Mouse (Mus musculus): ENCODE results near the gene Hsf5. TPM values are rescaled to one million over a fixed set of nuclear protein-coding genes. Genes with fewer than 3 reads are reported as not detected.

Hsf5 gene
- polyA plus RNA-seq, 1 experiment from 2014 or later = 0.27 TPM

DNA sequence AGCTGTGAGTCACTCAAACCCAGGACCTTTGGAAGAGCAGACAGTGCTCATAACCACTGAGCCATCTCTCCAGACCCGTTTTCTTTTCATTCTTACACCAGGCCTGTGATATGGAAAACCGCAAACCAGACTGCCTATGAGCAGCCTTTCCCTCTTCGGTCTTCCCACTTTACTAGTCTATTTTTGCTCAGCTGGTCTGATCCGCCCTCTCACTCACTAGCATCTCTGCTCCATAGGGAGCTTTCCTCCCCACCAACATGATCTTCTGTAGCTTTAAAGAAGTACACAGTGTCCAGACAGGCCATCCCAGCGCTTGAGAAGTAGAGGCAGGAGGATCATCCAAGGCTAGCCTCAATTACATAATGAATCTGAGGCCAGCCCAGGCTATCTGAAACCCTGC is 92.0 kb downstream of the Hsf5 start:
- Histone ChIP-seq H3K9me3 (no peaks in the 10 kb centered on the region), H3K27me3 (replicated peaks; ENCODE audit: low read depth, poor library complexity, severe bottlenecking) (peaks cover 42% of the 10 kb centered on the region), H3K36me3 (replicated peaks) (0 out of 2 replicates have a peak, but pooled peaks cover 4% of the 10 kb centered on the region), H3K4me3 (peak overlapping the region; percentile 51; the same call in 1 of the 2 replicates), H3K4me1 (peaks cover 29% of the 10 kb centered on the region), H3K27ac (replicated peaks) (peak overlapping the region; percentile 74; the same call in 1 of the 2 replicates)
- WGBS = 80% methylated on average over 5 of the region's 5 CpGs
- no peak for DNase-seq (ENCODE audit: low spot score)

Other genes with a start within 250 kb of the Hsf5 start
- gene Rad51c, start 212.2 kb upstream of the Hsf5 start, polyA plus RNA-seq (2016; fragmentation: Nextera tagmentation; extraction: Ambion mirVana) = 11.5 and 11.9 TPM in 2 replicates
- 0.50 TPM in 1 of 2 replicates, not detected in the other for gene Tex14, start 212.1 kb upstream of the Hsf5 start, polyA plus RNA-seq (2016; fragmentation: Nextera tagmentation; extraction: Ambion mirVana)
- gene Gm11492, start 50.5 kb upstream of the Hsf5 start, polyA plus RNA-seq (2016; fragmentation: Nextera tagmentation; extraction: Ambion mirVana) = not detected in 2 replicates
- gene Sept4, start 48.3 kb upstream of the Hsf5 start, polyA plus RNA-seq (2016; fragmentation: Nextera tagmentation; extraction: Ambion mirVana) = 4.1 and 6.1 TPM in 2 replicates
- 71.1 and 79.2 TPM in 2 replicates for gene Mtmr4, start 25.0 kb upstream of the Hsf5 start, polyA plus RNA-seq (2016; fragmentation: Nextera tagmentation; extraction: Ambion mirVana)
- 3.2 and 3.3 TPM in 2 replicates for gene Rnf43, start 45.6 kb downstream of the Hsf5 start, polyA plus RNA-seq (2016; fragmentation: Nextera tagmentation; extraction: Ambion mirVana)
- 184 and 185 TPM in 2 replicates for gene Supt4a, start 120.4 kb downstream of the Hsf5 start, polyA plus RNA-seq (2016; fragmentation: Nextera tagmentation; extraction: Ambion mirVana)
- gene Tspoap1, start 143.4 kb downstream of the Hsf5 start, polyA plus RNA-seq (2016; fragmentation: Nextera tagmentation; extraction: Ambion mirVana) = 4.0 and 7.0 TPM in 2 replicates
- 5.2 and 6.3 TPM in 2 replicates for gene Mpo, start 176.4 kb downstream of the Hsf5 start, polyA plus RNA-seq (2016; fragmentation: Nextera tagmentation; extraction: Ambion mirVana)
- gene Lpo, start 211.1 kb downstream of the Hsf5 start, polyA plus RNA-seq (2016; fragmentation: Nextera tagmentation; extraction: Ambion mirVana) = 0.25 TPM in 2 replicates
- 18.4 and 18.7 TPM in 2 replicates for gene Mks1, start 236.1 kb downstream of the Hsf5 start, polyA plus RNA-seq (2016; fragmentation: Nextera tagmentation; extraction: Ambion mirVana)